Mouse (Mus musculus): ENCODE measurements around the gene Urm1. TPM values are rescaled to one million over a fixed set of nuclear protein-coding genes. Genes with fewer than 3 reads are reported as not detected.

The Urm1 gene
- polyA plus RNA-seq, 1 experiment: 42.3 TPM

DNA sequence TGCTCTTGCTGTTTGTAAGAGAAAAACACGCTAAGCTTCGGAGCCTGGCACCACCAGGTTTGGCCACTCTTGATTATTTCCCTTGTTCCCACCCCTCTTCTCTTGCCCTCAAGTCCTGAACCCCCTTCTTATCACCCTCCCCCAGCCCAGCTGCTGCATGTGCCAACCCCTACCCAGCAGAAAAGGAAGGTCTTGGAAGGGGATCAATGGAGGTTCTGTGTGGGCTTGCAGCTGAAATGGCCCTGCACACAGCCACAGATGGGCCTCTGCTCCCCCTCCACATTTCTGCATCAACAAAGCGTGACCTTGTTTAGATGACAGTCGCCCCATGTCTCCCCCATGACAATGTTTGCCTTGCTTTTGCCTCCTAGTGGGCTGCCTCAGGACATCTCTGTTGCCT lies 11.2 kb downstream of the Urm1 start:
- Histone ChIP-seq H3K4me1 (ENCODE audit: control insufficient read depth, insufficient read depth, insufficient read length, low read length) (peaks cover 6% of the 10 kb centered on the region; the same call in 1 of the 2 replicates), H3K36me3 (ENCODE audit: control insufficient read depth, insufficient read depth, low read length) (peaks cover 10% of the 10 kb centered on the region)
- TF ChIP-seq POLR2A (IDR thresholded peaks at IDR 0.05; ENCODE audit: low read depth, low read length) (no peak), CTCF (IDR thresholded peaks at IDR 0.05; ENCODE audit: extremely low read depth, insufficient read length, insufficient replicate concordance, low read depth, low read length) (no peak)

DNA sequence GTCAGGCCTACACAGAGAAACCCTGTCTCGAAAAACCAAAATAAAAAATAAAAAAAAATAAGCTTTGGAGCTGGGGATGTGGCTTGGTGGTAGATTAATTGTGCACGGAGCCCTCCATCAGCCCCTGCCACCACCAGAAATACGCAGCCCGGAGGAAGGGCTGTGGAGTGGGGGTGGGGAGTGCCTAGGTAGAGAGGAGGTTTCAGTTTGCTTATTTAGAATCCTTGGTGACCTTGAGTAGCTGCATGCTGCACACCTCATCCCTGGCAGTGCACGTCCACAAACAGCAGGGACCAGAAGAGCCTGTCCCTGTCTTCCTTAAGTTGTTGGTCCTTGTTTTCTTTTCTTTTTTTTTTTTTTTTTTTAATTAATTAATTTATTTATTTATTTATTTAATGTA lies 13.9 kb downstream of the Urm1 start:
- TF ChIP-seq POLR2A (IDR thresholded peaks at IDR 0.05; ENCODE audit: low read depth, low read length) (no peak), CTCF (IDR thresholded peaks at IDR 0.05; ENCODE audit: extremely low read depth, insufficient read length, insufficient replicate concordance, low read depth, low read length) (no peak)
- no peaks in the 10 kb centered on the region for H3K4me1 ChIP-seq (ENCODE audit: control insufficient read depth, insufficient read depth, insufficient read length, low read length)
- 96% methylated on average over 5 of the region's 5 CpGs for WGBS
- H3K4me3 ChIP-seq (ENCODE audit: low read depth, low read length): no peak overlapping the region
- H3K36me3 ChIP-seq (ENCODE audit: control insufficient read depth, insufficient read depth, low read length): peaks cover 13% of the 10 kb centered on the region
- no peaks in the 10 kb centered on the region for H3K27me3 ChIP-seq (ENCODE audit: control insufficient read depth, insufficient read depth, low read length)
- H3K27ac ChIP-seq (ENCODE audit: insufficient read depth, low read depth, low read length): no peak overlapping the region

More for the DNA sequence above, 11.2 kb downstream of the Urm1 start:
- H3K27ac ChIP-seq (ENCODE audit: insufficient read depth, low read depth, low read length): no peak overlapping the region
- WGBS: 96% methylated on average over 4 of the region's 4 CpGs
- H3K27me3 ChIP-seq (ENCODE audit: control insufficient read depth, insufficient read depth, low read length): no peaks in the 10 kb centered on the region
- H3K4me3 ChIP-seq (ENCODE audit: low read depth, low read length): no peak overlapping the region

DNA sequence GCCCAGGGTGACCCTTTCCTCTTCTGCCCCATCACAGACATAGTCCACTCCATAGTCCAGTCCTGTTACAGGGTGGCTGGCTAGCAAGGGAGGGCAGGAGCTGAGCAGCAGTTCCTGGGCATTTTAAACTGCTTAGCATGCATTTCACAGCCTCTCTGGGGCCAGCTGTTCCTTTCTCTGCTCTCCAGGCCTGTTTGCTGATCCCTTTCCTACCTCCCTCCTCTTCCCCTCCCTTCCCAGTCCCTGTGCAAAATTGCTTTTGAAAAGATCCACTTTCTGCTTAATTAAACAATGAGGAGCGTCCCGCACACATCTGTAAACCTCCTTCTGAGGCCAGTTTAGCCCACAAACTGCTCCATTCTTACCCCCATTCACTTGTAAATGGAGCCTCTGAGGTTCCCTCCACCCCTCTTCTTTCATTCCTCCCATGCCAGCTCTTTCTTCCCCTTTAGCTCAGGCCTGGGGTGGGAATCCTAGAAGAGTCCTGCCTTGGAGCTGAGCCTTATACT lies 15.6 kb downstream of the Urm1 start:
- Histone ChIP-seq H3K4me3 (ENCODE audit: low read depth, low read length) (no peak overlapping the region), H3K27ac (ENCODE audit: insufficient read depth, low read depth, low read length) (no peak overlapping the region), H3K36me3 (ENCODE audit: control insufficient read depth, insufficient read depth, low read length) (peaks cover 15% of the 10 kb centered on the region), H3K27me3 (ENCODE audit: control insufficient read depth, insufficient read depth, low read length) (no peaks in the 10 kb centered on the region), H3K4me1 (ENCODE audit: control insufficient read depth, insufficient read depth, insufficient read length, low read length) (no peaks in the 10 kb centered on the region)
- WGBS: 90% methylated on average over 2 of the region's 2 CpGs
- TF ChIP-seq CTCF (IDR thresholded peaks at IDR 0.05; ENCODE audit: extremely low read depth, insufficient read length, insufficient replicate concordance, low read depth, low read length) (no peak), POLR2A (IDR thresholded peaks at IDR 0.05; ENCODE audit: low read depth, low read length) (no peak)

DNA sequence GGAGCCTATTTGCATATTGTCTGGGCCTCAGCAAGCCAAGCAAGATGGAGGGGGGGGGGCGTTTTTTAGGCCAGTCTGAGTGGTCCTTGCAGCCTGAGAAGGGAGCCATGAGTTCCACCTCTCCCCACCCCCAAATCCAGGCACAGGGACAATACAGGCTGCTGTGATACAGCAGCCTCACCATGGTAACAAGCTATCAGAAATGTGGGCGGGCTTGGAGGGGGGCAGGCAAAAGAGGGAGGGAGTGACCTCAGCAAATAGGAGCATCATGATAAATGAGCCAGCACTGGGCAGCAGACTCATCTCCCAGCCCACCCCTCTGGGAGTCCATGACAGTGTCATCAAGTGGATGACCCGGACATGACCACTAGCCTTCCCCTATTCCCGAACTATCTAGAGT lies 19.6 kb downstream of the Urm1 start:
- Histone ChIP-seq H3K27me3 (ENCODE audit: control insufficient read depth, insufficient read depth, low read length) (no peaks in the 10 kb centered on the region), H3K4me3 (ENCODE audit: low read depth, low read length) (no peak overlapping the region), H3K4me1 (ENCODE audit: control insufficient read depth, insufficient read depth, insufficient read length, low read length) (no peaks in the 10 kb centered on the region), H3K36me3 (ENCODE audit: control insufficient read depth, insufficient read depth, low read length) (peaks cover 23% of the 10 kb centered on the region), H3K27ac (ENCODE audit: insufficient read depth, low read depth, low read length) (no peak overlapping the region)
- 55% methylated on average over 4 of the region's 4 CpGs for WGBS
- TF ChIP-seq CTCF (IDR thresholded peaks at IDR 0.05; ENCODE audit: extremely low read depth, insufficient read length, insufficient replicate concordance, low read depth, low read length): no peak
- no peak for TF ChIP-seq POLR2A (IDR thresholded peaks at IDR 0.05; ENCODE audit: low read depth, low read length)

DNA sequence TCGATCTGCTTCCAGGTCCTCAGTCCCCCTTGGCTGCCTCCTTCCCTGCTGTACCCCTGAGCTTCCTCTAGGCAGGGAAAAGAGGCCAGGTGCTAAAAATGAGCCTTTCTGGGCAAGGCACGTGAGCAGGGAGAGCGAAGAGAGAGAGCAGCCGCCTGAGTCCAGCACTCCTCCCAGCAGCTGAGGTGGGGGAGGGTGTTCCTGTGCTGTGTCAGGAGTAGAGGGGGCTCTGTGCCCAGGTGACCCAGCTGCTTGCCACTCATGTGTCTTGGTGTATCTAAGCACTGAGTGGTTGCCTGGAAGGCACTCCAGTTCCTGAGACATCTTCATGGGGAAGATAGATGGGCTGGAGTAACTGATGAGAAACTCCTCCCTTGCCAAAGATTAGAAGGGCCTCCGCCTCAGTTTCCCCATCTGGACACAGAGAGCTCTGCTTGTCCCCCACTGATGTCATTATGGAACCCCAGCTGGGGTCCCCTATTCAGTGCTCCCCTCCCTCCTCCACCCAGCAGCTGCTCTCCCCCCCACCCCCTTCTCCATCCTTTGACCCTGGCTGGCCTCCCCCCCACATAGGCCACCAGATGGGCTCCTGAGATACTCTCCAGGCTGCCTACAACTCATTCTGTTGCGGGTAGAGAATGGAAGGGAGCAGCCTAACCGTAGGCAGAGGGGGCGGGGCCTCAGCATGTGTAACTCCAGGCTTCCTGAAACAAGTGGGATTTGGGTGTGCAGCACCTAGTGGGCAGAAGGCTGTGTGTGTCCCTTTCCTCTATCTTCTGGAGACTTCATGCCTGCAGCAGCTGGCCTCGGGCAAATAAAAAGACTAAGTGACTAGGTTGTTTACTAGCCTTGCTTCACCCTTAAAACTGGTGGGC lies 23.6 kb downstream of the Urm1 start:
- 83% methylated on average over 9 of the region's 9 CpGs for WGBS
- no peak overlapping the region for H3K27ac ChIP-seq (ENCODE audit: insufficient read depth, low read depth, low read length)
- TF ChIP-seq POLR2A (IDR thresholded peaks at IDR 0.05; ENCODE audit: low read depth, low read length) (no peak), CTCF (IDR thresholded peaks at IDR 0.05; ENCODE audit: extremely low read depth, insufficient read length, insufficient replicate concordance, low read depth, low read length) (no peak)
- H3K36me3 ChIP-seq (ENCODE audit: control insufficient read depth, insufficient read depth, low read length): peaks cover 21% of the 10 kb centered on the region
- H3K4me3 ChIP-seq (ENCODE audit: low read depth, low read length): no peak overlapping the region
- no peaks in the 10 kb centered on the region for H3K27me3 ChIP-seq (ENCODE audit: control insufficient read depth, insufficient read depth, low read length)
- H3K4me1 ChIP-seq (ENCODE audit: control insufficient read depth, insufficient read depth, insufficient read length, low read length): no peaks in the 10 kb centered on the region

DNA sequence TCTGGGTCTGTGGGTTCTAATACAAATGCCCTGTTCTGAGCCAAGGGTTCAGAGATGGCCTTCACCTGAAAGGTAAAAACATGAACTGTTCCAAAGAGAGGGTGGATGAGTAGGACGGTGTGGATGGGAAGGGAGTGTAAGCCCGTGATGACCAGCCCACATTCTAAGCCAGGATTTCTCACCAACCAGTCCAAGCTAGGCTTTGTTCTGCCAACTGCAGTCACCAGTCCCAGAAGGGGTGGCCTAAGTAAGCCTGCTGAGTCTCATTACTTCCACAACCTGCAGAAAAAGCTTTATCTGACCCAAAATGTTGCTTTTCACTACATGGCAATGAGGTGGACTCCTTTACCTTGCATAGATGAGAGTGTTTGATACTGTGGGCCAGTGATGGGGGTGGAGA lies 24.2 kb downstream of the Urm1 start:
- WGBS: 91% methylated on average over 2 of the region's 2 CpGs
- Histone ChIP-seq H3K27ac (ENCODE audit: insufficient read depth, low read depth, low read length) (no peak overlapping the region), H3K4me3 (ENCODE audit: low read depth, low read length) (no peak overlapping the region), H3K36me3 (ENCODE audit: control insufficient read depth, insufficient read depth, low read length) (peaks cover 19% of the 10 kb centered on the region), H3K4me1 (ENCODE audit: control insufficient read depth, insufficient read depth, insufficient read length, low read length) (no peaks in the 10 kb centered on the region), H3K27me3 (ENCODE audit: control insufficient read depth, insufficient read depth, low read length) (no peaks in the 10 kb centered on the region)
- TF ChIP-seq CTCF (IDR thresholded peaks at IDR 0.05; ENCODE audit: extremely low read depth, insufficient read length, insufficient replicate concordance, low read depth, low read length) (no peak), POLR2A (IDR thresholded peaks at IDR 0.05; ENCODE audit: low read depth, low read length) (no peak)

DNA sequence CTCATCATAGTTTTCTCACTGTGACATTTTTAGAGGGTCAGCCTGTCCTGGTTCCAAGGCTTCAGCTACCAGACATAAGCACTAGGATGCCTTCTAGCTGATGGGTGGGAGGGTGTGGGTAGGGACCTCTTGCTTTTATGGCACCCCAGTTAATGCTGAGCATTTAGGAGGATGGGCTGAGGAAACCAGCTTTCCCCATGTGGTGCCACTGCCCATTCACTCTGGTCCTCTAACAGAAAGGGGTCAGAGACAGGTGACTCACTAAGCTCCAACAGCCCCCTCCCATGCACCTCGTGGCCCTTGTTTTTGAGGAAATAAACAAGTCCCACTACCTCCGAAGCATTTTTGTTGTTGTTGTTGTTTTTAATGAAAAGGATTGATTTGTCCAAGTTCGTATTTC lies 24.8 kb downstream of the Urm1 start:
- no peak for TF ChIP-seq CTCF (IDR thresholded peaks at IDR 0.05; ENCODE audit: extremely low read depth, insufficient read length, insufficient replicate concordance, low read depth, low read length)
- no peak for TF ChIP-seq POLR2A (IDR thresholded peaks at IDR 0.05; ENCODE audit: low read depth, low read length)
- WGBS: 84% methylated on average over 3 of the region's 3 CpGs
- Histone ChIP-seq H3K4me3 (ENCODE audit: low read depth, low read length) (no peak overlapping the region), H3K27ac (ENCODE audit: insufficient read depth, low read depth, low read length) (no peak overlapping the region), H3K4me1 (ENCODE audit: control insufficient read depth, insufficient read depth, insufficient read length, low read length) (no peaks in the 10 kb centered on the region), H3K27me3 (ENCODE audit: control insufficient read depth, insufficient read depth, low read length) (no peaks in the 10 kb centered on the region), H3K36me3 (ENCODE audit: control insufficient read depth, insufficient read depth, low read length) (peaks cover 17% of the 10 kb centered on the region)
